Mouse (Mus musculus): ENCODE data around the gene Pycr1. TPM values are rescaled to one million over a fixed set of nuclear protein-coding genes. Genes with fewer than 3 reads are reported as not detected.

Pycr1 gene
- total RNA-seq, 1 experiment from 2014 or later: 0.57 TPM

Other genes with a start within 250 kb of the Pycr1 start
- gene Nploc4, start 206.1 kb downstream of the Pycr1 start, total RNA-seq (2017): 36.2 to 43.1 TPM (median 37.2 TPM) in 3 replicates
- gene Tspan10, start 201.1 kb downstream of the Pycr1 start, total RNA-seq (2017): not detected in 3 replicates
- 0.29 TPM in 1 of 3 replicates, not detected in the others for gene Pde6g, start 190.3 kb downstream of the Pycr1 start, total RNA-seq (2017)
- gene Oxld1, start 185.7 kb downstream of the Pycr1 start, total RNA-seq (2017): 3.5 to 6.4 TPM (median 3.9 TPM) in 3 replicates
- 17.9 to 37.4 TPM (median 25.2 TPM) in 3 replicates for gene Ccdc137, start 185.7 kb downstream of the Pycr1 start, total RNA-seq (2017)
- 4.8 to 15.5 TPM (median 14.4 TPM) in 3 replicates for gene Arl16, start 176.2 kb downstream of the Pycr1 start, total RNA-seq (2017)
- 30.7 to 37.5 TPM (median 32.4 TPM) in 3 replicates for gene Mrpl12, start 159.2 kb downstream of the Pycr1 start, total RNA-seq (2017)
- gene Slc25a10, start 151.9 kb downstream of the Pycr1 start, total RNA-seq (2017): 6.6 to 8.1 TPM (median 7.4 TPM) in 3 replicates
- not detected in 3 replicates for gene Gcgr, start 113.1 kb downstream of the Pycr1 start, total RNA-seq (2017)
- gene Mcrip1, start 94.0 kb downstream of the Pycr1 start, total RNA-seq (2017): 13.8 to 21.9 TPM (median 16.9 TPM) in 3 replicates
- not detected in 3 replicates for gene Ppp1r27, start 92.6 kb downstream of the Pycr1 start, total RNA-seq (2017)
- gene P4hb, start 70.5 kb downstream of the Pycr1 start, total RNA-seq (2017): 331 to 434 TPM (median 349 TPM) in 3 replicates
- 163 to 262 TPM (median 173 TPM) in 3 replicates for gene Arhgdia, start 62.1 kb downstream of the Pycr1 start, total RNA-seq (2017)
- 78.4 to 113 TPM (median 112 TPM) in 3 replicates for gene Alyref, start 45.4 kb downstream of the Pycr1 start, total RNA-seq (2017)
- 18.5 to 31.2 TPM (median 26.5 TPM) in 3 replicates for gene Anapc11, start 45.3 kb downstream of the Pycr1 start, total RNA-seq (2017)
- gene Npb, start 35.3 kb downstream of the Pycr1 start, total RNA-seq (2017): not detected in 3 replicates
- 26.9 to 43.7 TPM (median 32.9 TPM) in 3 replicates for gene Pcyt2, start 25.8 kb downstream of the Pycr1 start, total RNA-seq (2017)
- 131 to 192 TPM (median 132 TPM) in 3 replicates for gene Sirt7, start 18.5 kb downstream of the Pycr1 start, total RNA-seq (2017)
- gene Mafg, start 10.2 kb downstream of the Pycr1 start, total RNA-seq (2017): 28.8 to 34.0 TPM (median 33.8 TPM) in 3 replicates
- not detected in 3 replicates for gene Myadml2, start 4.4 kb upstream of the Pycr1 start, total RNA-seq (2017)
- not detected in 3 replicates for gene Notum, start 17.4 kb upstream of the Pycr1 start, total RNA-seq (2017)
- gene Aspscr1, start 29.2 kb upstream of the Pycr1 start, total RNA-seq (2017): 32.3 to 55.6 TPM (median 50.2 TPM) in 3 replicates
- gene Cenpx, start 70.0 kb upstream of the Pycr1 start, total RNA-seq (2017): 27.0 to 58.3 TPM (median 41.9 TPM) in 3 replicates
- 39.7 to 45.3 TPM (median 41.0 TPM) in 3 replicates for gene Lrrc45, start 70.2 kb upstream of the Pycr1 start, total RNA-seq (2017)
- gene Rac3, start 77.7 kb upstream of the Pycr1 start, total RNA-seq (2017): 7.1 to 9.7 TPM in 2 of 3 replicates, not detected in the other
- 14.8 to 32.2 TPM (median 23.8 TPM) in 3 replicates for gene Dcxr, start 83.5 kb upstream of the Pycr1 start, total RNA-seq (2017)
- 2.0 TPM in 1 of 3 replicates, not detected in the others for gene Cbr2, start 88.3 kb upstream of the Pycr1 start, total RNA-seq (2017)
- 2.3 to 66.8 TPM (median 12.5 TPM) in 3 replicates for gene Hmga1b, start 119.0 kb upstream of the Pycr1 start, total RNA-seq (2017)
- gene Rfng, start 140.4 kb upstream of the Pycr1 start, total RNA-seq (2017): 1.0 to 3.9 TPM (median 1.2 TPM) in 3 replicates
- gene Gps1, start 140.5 kb upstream of the Pycr1 start, total RNA-seq (2017): 55.0 to 59.6 TPM (median 55.7 TPM) in 3 replicates
- 25.1 to 42.4 TPM (median 31.8 TPM) in 3 replicates for gene Dus1l, start 152.6 kb upstream of the Pycr1 start, total RNA-seq (2017)
- gene Fasn, start 180.8 kb upstream of the Pycr1 start, total RNA-seq (2017): 13.2 to 26.4 TPM (median 13.5 TPM) in 3 replicates